Mouse (Mus musculus): ENCODE data around the gene Dctn3.
"Not testable (repeated sequence)": the region's sequence is repeated elsewhere in the genome, so short reads cannot be mapped to it uniquely, and the experiment has no call there.

- not testable (repeated sequence) for TF ChIP-seq GATA1, TAL1 (IDR thresholded peaks at IDR 0.05; ENCODE audit: low read length)
These were observed 34.4 kb downstream of the Dctn3 start for GRCm38 (mm10) chr4:41688562-41688961.
